Mouse (Mus musculus): ENCODE measurements around the gene Map2k2. TPM values are rescaled to one million over a fixed set of nuclear protein-coding genes. Genes with fewer than 3 reads are reported as not detected.

The Map2k2 gene
- 101 and 150 TPM in 2 replicates for polyA plus RNA-seq (2015; fragmentation: Nextera tagmentation; extraction: Ambion mirVana)

DNA sequence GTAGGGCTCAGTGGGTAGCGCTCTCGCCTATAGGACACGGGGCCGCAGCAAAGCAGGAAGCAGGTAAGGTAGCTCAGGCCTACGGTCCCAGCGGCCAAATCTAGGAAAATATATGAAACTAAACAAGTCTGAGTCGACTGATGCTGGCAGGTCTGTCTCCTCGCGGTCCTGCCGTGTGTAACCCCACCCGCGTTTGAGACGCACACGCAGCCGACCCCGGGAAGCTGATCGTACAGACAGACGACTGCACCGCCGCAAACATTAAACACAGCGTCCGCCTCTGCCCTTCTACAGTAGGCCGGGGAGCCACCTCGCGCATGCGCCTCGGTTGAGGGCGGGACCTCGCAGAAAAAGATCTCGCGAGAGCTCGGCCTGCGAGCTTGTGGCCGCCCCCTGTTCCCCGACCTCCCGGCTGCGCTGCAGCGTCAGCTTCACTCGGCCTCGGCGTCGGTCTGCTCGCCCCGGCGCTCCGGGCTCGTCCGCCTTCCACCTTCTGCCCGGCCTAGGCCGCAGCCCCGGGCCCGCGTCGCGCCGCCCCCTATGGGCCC lies at the start of gene Map2k2:
Map2k2 (plus strand) TSS at position 351 of the 548 bp plus-strand sequence.

DNA sequence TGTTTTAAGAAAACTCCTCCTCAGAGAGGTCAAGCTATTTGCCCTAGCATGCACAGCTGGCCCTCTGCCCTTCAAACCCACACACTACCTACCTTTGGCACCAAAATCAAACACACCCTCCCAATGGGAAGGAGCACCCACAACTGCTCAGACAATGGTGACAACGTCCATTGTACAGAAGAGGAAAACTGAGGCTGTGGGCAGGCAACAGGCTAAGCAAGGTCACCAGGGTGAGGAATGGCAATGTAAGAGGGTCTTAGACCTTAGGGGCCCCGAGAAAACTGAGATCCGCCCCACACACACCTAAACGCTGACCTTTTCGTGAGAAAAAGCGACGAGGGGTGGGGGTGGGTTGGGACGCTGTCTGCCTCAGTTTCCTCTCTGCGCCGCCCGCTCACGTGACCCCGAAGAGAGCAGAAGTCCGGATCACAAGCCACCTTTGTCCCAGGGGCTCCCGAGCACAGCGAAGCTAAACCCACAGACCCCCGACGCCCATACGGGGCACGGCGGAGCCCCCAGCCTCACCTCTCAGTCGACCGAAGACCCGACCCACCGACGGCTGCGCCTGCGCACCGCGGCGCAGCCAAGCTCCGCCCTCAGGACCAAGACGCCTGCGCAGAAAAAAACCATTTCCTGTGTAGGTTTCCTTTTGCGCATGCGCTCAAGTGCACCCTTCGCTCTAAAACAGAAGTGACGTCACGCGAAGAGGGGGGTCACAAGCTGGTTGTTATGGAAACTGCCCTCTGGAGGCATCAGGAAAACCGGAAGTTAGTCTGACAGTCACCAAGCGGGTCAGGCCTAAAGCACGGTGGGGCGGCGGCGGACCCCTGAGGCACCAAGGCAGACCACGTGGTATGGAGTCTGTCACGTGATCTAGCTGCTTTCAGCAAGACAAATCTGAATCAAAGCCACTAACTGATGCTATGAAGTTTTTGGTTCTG lies 45.8 kb upstream of the Map2k2 start, which contains the start of gene Sgta:
Sgta (minus strand) TSS at position 579 of the 941 bp plus-strand sequence.

DNA sequence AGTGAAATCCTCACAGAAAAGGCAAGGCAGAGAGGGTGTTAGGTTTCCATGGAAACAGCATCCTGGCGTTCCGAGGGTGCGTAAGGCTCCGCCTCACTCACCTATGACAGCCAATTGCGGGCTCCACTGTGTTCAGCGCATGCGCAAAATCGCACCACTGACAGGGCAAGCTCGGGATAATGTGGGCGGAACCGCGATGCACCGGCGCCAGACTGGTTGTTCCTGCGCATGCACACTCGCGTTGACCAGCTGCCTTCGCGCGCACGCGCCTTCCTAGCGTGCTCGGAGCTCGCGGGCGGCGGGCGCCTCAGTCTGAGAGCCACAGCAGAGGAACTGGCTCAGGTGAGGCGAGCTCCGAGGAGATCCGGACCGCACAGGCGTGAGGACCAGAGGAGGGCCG lies 35.9 kb upstream of the Map2k2 start, which contains the start of gene Thop1:
Thop1 (plus strand) TSS at position 200 of the 400 bp plus-strand sequence.

DNA sequence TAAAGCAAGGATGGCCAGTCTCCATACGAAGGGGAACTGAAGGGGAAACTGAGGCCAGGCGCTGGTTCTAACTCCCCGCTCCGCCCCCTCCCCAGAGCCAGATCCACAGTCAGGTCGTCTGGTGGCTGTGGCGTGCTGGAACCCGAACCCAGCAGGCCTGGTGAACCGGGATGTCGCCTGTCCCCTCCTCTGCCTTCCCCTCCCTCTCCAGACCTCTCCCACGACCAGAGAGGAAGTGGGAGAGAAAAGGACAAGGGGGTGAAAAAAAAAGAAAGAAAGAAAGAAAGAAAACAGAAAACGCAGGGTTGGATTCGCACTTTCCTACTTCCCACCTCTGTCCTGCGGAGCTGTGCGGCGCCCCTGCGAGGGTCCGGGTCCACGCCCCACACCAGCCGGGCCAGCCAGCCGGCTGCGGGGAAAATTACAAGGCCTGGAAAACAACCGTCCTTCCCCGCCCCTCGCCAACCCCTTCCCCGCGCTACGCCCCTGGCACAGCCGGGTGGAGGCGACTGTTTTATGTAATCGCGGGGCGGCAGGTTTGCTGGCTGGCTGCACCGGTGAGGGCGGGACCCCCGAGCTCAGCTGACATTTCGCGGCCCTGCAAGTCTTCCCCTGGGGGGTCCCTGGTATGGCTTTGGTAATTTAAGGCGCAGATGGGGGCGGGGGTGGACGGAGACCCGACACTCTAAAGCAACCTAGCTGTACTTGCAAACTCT lies 29.4 kb downstream of the Map2k2 start, which contains the start of gene Zbtb7a:
Zbtb7a (plus strand) TSS at position 255 of the 716 bp plus-strand sequence.

DNA sequence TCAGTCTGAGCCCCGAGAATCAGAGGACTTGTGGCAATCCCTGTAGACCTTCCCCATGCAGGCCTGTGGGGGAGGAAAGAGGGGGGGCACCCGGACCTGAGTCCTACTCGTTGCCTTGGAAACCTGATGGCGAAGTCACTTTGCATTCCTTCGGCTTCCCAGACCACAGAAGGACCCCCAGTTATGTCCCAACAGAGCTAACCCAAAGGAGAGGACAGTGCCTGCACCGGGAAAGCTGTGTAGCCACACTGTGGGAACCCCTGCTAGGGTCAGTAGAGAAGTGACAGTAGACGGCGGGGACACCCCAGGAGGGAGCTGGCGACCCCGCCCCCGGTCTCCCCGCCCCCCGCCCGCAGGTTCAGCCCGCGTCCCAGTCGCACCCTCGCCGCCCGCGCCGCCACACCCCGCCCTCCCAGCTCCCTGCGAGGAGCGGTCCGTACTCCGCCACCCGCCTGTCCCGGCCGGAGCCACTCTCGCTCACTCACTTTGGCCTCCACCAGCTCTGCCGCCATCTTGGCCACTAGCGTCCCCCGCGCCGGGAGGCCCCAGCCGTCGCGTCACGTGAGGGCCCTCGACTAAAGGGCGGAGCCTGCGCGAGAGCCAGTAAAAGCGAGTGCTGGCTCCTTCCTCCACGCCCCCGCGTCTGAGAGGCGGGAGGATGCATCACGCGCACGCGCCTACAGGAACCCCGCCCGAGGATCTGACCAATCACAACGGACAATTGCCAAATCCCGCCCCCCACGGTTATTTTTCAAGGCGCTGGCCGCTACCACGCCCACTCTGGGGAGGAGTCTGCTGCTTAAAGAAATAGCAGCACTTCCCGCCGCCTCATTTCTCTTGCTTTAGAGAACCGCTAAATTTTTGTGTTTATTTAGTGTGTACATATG lies 61.7 kb downstream of the Map2k2 start, which contains the start of gene Pias4:
Pias4 (minus strand) TSS at position 724 of the 887 bp plus-strand sequence.

DNA sequence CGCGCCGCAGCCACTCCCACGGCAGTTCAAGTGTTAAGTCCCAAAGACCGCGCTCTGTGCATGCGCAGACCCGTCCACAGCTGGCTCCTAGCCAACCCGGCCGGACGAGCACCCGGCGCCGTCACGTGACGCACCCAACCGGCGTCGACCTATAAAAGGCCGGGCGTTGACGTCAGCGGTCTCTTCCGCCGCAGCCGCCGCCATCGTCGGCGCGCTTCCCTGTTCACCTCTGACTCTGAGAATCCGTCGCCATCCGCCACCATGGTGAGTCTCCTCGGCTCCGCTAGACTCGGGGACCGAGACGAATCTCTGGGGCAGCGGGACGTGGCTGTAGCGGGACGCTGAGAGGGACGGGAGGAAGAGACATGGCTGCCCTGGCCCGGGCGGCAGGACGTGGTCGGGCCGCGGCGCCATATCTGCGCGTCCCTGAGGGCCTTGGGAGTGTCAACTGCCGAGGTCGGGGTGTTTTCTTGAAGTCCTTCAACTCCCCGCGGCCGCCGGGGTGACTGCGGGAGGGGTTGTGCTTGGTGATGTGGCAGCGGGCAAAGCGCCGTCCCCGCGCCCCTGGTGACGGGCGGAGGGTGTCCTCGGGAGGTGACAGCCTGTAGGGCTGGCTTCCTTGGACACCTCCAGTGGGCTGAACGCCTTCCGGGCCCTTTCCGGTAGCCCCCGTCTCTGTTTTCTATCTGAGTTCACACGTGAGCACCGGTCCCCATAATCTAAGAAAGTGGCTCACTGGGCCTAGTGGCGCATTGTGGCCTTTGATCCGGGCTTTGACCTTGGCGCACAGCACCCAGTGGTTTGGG lies 71.0 kb downstream of the Map2k2 start, which contains the start of gene Eef2:
Eef2 (plus strand) TSS at position 166 of the 806 bp plus-strand sequence.

DNA sequence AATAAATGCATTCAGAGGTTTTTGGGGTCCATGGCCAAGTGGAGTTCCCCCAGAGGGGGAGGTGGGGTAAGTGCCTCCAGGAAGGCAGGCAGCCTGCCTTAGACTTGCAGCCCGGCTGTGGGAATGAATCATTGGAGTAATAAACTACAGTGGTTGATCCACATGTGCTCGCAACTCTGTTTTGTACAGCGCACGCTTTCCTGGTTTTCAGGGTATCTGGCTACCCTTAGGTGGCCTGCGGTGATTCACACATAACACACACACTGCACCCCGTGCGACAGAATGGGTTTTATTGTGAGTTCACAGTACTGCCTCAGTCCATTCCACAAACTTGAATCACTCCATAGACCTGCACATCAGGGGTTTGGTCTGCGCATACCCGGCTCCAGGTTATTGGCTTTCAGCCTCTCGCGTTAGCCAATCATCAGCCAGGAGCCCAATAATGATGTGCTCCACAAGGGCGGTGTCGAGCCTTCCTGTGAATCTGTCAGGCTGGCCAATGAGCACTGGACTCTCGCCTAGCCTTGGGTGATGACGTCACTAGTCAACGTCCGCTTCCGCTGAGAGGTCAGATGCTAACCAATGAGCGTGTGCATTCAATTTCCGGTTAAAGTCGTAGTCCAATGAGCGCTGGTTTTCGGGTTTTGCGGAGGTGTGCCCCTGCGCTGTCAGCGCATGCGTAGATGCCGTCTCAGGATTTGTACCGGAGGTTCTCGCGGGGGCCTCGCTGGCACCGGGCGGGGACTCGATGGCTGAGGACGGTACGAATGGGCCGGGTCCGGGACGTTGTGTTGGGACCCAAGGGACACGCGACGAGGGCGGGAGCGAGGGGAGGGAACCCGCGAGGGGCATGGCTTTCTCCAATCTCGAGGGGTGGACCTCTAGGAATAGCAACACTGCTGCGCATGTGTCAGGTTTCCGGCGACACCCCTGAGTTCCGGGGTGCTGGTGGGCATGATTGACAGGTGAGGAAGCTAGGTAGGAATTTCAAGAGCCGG lies 76.9 kb downstream of the Map2k2 start, which contains the start of gene Dapk3:
Dapk3 (plus strand) TSS at position 670 of the 998 bp plus-strand sequence.

Small RNAs within 50 kb of the gene (microRNA-seq; reads per million reads assigned to microRNA genes)
- not detected for gene Mir5615-1 (ENCODE audit: borderline replicate concordance, insufficient number of aligned reads)
- not detected for gene Mir5615-2 (ENCODE audit: borderline replicate concordance, insufficient number of aligned reads)

Other genes starting within 250 kb of the Map2k2 start
- 0.12 and 0.24 TPM in 2 replicates for gene Tmprss9, start 234.1 kb upstream of the Map2k2 start, polyA plus RNA-seq (2015; fragmentation: Nextera tagmentation; extraction: Ambion mirVana)
- 369 and 379 TPM in 2 replicates for gene Timm13, start 204.9 kb upstream of the Map2k2 start, polyA plus RNA-seq (2015; fragmentation: Nextera tagmentation; extraction: Ambion mirVana)
- gene Lmnb2, start 187.7 kb upstream of the Map2k2 start, polyA plus RNA-seq (2015; fragmentation: Nextera tagmentation; extraction: Ambion mirVana), result 8.7 and 10.7 TPM in 2 replicates
- gene Gadd45b, start 175.8 kb upstream of the Map2k2 start, polyA plus RNA-seq (2015; fragmentation: Nextera tagmentation; extraction: Ambion mirVana), result 14.3 and 17.2 TPM in 2 replicates
- 2.3 and 3.8 TPM in 2 replicates for gene Gng7, start 91.0 kb upstream of the Map2k2 start, polyA plus RNA-seq (2015; fragmentation: Nextera tagmentation; extraction: Ambion mirVana)
- 1.9 and 4.9 TPM in 2 replicates for gene Diras1, start 80.3 kb upstream of the Map2k2 start, polyA plus RNA-seq (2015; fragmentation: Nextera tagmentation; extraction: Ambion mirVana)
- gene Slc39a3, start 68.5 kb upstream of the Map2k2 start, polyA plus RNA-seq (2015; fragmentation: Nextera tagmentation; extraction: Ambion mirVana), result 18.7 and 24.7 TPM in 2 replicates
- gene Sgta, start 45.7 kb upstream of the Map2k2 start, polyA plus RNA-seq (2015; fragmentation: Nextera tagmentation; extraction: Ambion mirVana), result 110 and 143 TPM in 2 replicates
- gene Thop1, start 35.9 kb upstream of the Map2k2 start, polyA plus RNA-seq (2015; fragmentation: Nextera tagmentation; extraction: Ambion mirVana), result 22.1 and 33.3 TPM in 2 replicates
- 6.4 and 8.8 TPM in 2 replicates for gene Creb3l3, start 7.0 kb upstream of the Map2k2 start, polyA plus RNA-seq (2015; fragmentation: Nextera tagmentation; extraction: Ambion mirVana)
- 38.3 and 48.5 TPM in 2 replicates for gene Zbtb7a, start 29.3 kb downstream of the Map2k2 start, polyA plus RNA-seq (2015; fragmentation: Nextera tagmentation; extraction: Ambion mirVana)
- gene Pias4, start 62.0 kb downstream of the Map2k2 start, polyA plus RNA-seq (2015; fragmentation: Nextera tagmentation; extraction: Ambion mirVana), result 15.5 and 24.7 TPM in 2 replicates
- 323 and 361 TPM in 2 replicates for gene Eef2, start 70.7 kb downstream of the Map2k2 start, polyA plus RNA-seq (2015; fragmentation: Nextera tagmentation; extraction: Ambion mirVana)
- 45.5 and 58.7 TPM in 2 replicates for gene Dapk3, start 77.1 kb downstream of the Map2k2 start, polyA plus RNA-seq (2015; fragmentation: Nextera tagmentation; extraction: Ambion mirVana)
- gene 4930442H23Rik, start 77.9 kb downstream of the Map2k2 start, polyA plus RNA-seq (2015; fragmentation: Nextera tagmentation; extraction: Ambion mirVana), result 0.16 TPM in 1 of 2 replicates, not detected in the other
- gene Nmrk2, start 96.1 kb downstream of the Map2k2 start, polyA plus RNA-seq (2015; fragmentation: Nextera tagmentation; extraction: Ambion mirVana), result 0.13 TPM in 1 of 2 replicates, not detected in the other
- 2.4 and 8.1 TPM in 2 replicates for gene Atcay, start 124.9 kb downstream of the Map2k2 start, polyA plus RNA-seq (2015; fragmentation: Nextera tagmentation; extraction: Ambion mirVana)
- 5.5 and 7.2 TPM in 2 replicates for gene Zfr2, start 127.2 kb downstream of the Map2k2 start, polyA plus RNA-seq (2015; fragmentation: Nextera tagmentation; extraction: Ambion mirVana)
- gene Matk, start 147.0 kb downstream of the Map2k2 start, polyA plus RNA-seq (2015; fragmentation: Nextera tagmentation; extraction: Ambion mirVana), result 1.5 and 1.8 TPM in 2 replicates
- gene Mrpl54, start 161.0 kb downstream of the Map2k2 start, polyA plus RNA-seq (2015; fragmentation: Nextera tagmentation; extraction: Ambion mirVana), result 257 and 299 TPM in 2 replicates
- gene Apba3, start 161.0 kb downstream of the Map2k2 start, polyA plus RNA-seq (2015; fragmentation: Nextera tagmentation; extraction: Ambion mirVana), result 29.0 and 34.3 TPM in 2 replicates
- gene Tjp3, start 185.7 kb downstream of the Map2k2 start, polyA plus RNA-seq (2015; fragmentation: Nextera tagmentation; extraction: Ambion mirVana), result 0.76 and 1.2 TPM in 2 replicates
- 29.5 and 37.8 TPM in 2 replicates for gene Pip5k1c, start 187.0 kb downstream of the Map2k2 start, polyA plus RNA-seq (2015; fragmentation: Nextera tagmentation; extraction: Ambion mirVana)
- 17.8 and 25.6 TPM in 2 replicates for gene Cactin, start 215.2 kb downstream of the Map2k2 start, polyA plus RNA-seq (2015; fragmentation: Nextera tagmentation; extraction: Ambion mirVana)
- gene Tbxa2r, start 222.8 kb downstream of the Map2k2 start, polyA plus RNA-seq (2015; fragmentation: Nextera tagmentation; extraction: Ambion mirVana), result 28.4 and 31.0 TPM in 2 replicates
- 0.11 and 0.12 TPM in 2 replicates for gene Gipc3, start 237.4 kb downstream of the Map2k2 start, polyA plus RNA-seq (2015; fragmentation: Nextera tagmentation; extraction: Ambion mirVana)
- gene Hmg20b, start 244.6 kb downstream of the Map2k2 start, polyA plus RNA-seq (2015; fragmentation: Nextera tagmentation; extraction: Ambion mirVana), result 59.6 and 78.9 TPM in 2 replicates

Measured in adrenal gland, postnatal 0 days (tissue).